Mouse (Mus musculus): Measurements from ENCODE around the gene Sertm1. TPM values are rescaled to one million over a fixed set of nuclear protein-coding genes. Genes with fewer than 3 reads are reported as not detected.
A peak's percentile ranks its signal among the peaks of the same experiment; 100 is the strongest.

Gene Sertm1
- 1.7 and 1.9 TPM in 2 replicates for polyA plus RNA-seq (2015; fragmentation: Nextera tagmentation; extraction: Ambion mirVana)

GRCm38 (mm10) chr3:54915643-54916071 is at the start of gene Sertm1:
Gene Sertm1 (minus strand): TSS chr3:54915887.
- no peaks in the 10 kb centered on the region for H3K36me3 ChIP-seq (ENCODE audit: control insufficient read depth, insufficient read depth, low read length)
- peak within 1 kb of the TSS; percentile 71 for H3K4me3 ChIP-seq (ENCODE audit: low read length)
- under 1% methylated on average over 35 of the region's 38 CpGs for WGBS
- H3K9ac ChIP-seq (ENCODE audit: low read depth, low read length): peak within 1 kb of the TSS; percentile 75
- no peak within 1 kb of the TSS for H3K27ac ChIP-seq (ENCODE audit: low read depth, low read length)
- no peaks in the 10 kb centered on the region for H3K9me3 ChIP-seq (ENCODE audit: control insufficient read depth, low read length)
- peaks cover 7% of the 10 kb centered on the region for H3K4me1 ChIP-seq (ENCODE audit: control insufficient read depth, insufficient read depth, low read depth, low read length)
- peak; percentile 99 for ATAC-seq
- no peaks in the 10 kb centered on the region; the same call in 1 of the 2 replicates for H3K27me3 ChIP-seq (replicated peaks; ENCODE audit: control insufficient read depth, insufficient read depth, low read length)
- peak within 1 kb of the TSS; percentile 97 for H3K4me2 ChIP-seq (ENCODE audit: low read length)

- Histone ChIP-seq H3K4me2 (ENCODE audit: low read length) (no peak overlapping the region), H3K9ac (ENCODE audit: low read depth, low read length) (no peak overlapping the region), H3K36me3 (ENCODE audit: control insufficient read depth, insufficient read depth, low read length) (no peaks in the 10 kb centered on the region), H3K27me3 (replicated peaks; ENCODE audit: control insufficient read depth, insufficient read depth, low read length) (no peaks in the 10 kb centered on the region), H3K27ac (ENCODE audit: low read depth, low read length) (no peak overlapping the region), H3K4me1 (ENCODE audit: control insufficient read depth, insufficient read depth, low read depth, low read length) (no peaks in the 10 kb centered on the region; the same call in 1 of the 2 replicates), H3K4me3 (ENCODE audit: low read length) (no peak overlapping the region), H3K9me3 (ENCODE audit: control insufficient read depth, low read length) (no peaks in the 10 kb centered on the region)
- WGBS: 19% methylated on average over 3 of the region's 3 CpGs
- no peak for ATAC-seq
These were observed 49.3 kb upstream of the Sertm1 start for GRCm38 (mm10) chr3:54964948-54965506.

GRCm38 (mm10) chr3:54943067-54943810 is 27.6 kb upstream of the Sertm1 start:
- Histone ChIP-seq H3K27ac (ENCODE audit: low read depth, low read length) (no peak overlapping the region), H3K9me3 (ENCODE audit: control insufficient read depth, low read length) (no peaks in the 10 kb centered on the region), H3K4me2 (ENCODE audit: low read length) (no peak overlapping the region), H3K36me3 (ENCODE audit: control insufficient read depth, insufficient read depth, low read length) (no peaks in the 10 kb centered on the region), H3K27me3 (replicated peaks; ENCODE audit: control insufficient read depth, insufficient read depth, low read length) (no peaks in the 10 kb centered on the region), H3K4me3 (ENCODE audit: low read length) (no peak overlapping the region), H3K4me1 (ENCODE audit: control insufficient read depth, insufficient read depth, low read depth, low read length) (no peaks in the 10 kb centered on the region), H3K9ac (ENCODE audit: low read depth, low read length) (no peak overlapping the region)
- ATAC-seq: peak; percentile 50; the same call in 1 of the 2 replicates
- WGBS: 55% methylated on average over 6 of the region's 6 CpGs

GRCm38 (mm10) chr3:54934535-54934934 is 18.8 kb upstream of the Sertm1 start:
- Histone ChIP-seq H3K4me1 (ENCODE audit: control insufficient read depth, insufficient read depth, low read depth, low read length) (no peaks in the 10 kb centered on the region), H3K27ac (ENCODE audit: low read depth, low read length) (no peak overlapping the region), H3K36me3 (ENCODE audit: control insufficient read depth, insufficient read depth, low read length) (no peaks in the 10 kb centered on the region), H3K4me2 (ENCODE audit: low read length) (no peak overlapping the region), H3K9ac (ENCODE audit: low read depth, low read length) (no peak overlapping the region), H3K9me3 (ENCODE audit: control insufficient read depth, low read length) (no peaks in the 10 kb centered on the region), H3K27me3 (replicated peaks; ENCODE audit: control insufficient read depth, insufficient read depth, low read length) (no peaks in the 10 kb centered on the region), H3K4me3 (ENCODE audit: low read length) (no peak overlapping the region)
- no peak for ATAC-seq
- 76% methylated on average over 4 of the region's 4 CpGs for WGBS

GRCm38 (mm10) chr3:54932599-54932998 is 16.9 kb upstream of the Sertm1 start:
- Histone ChIP-seq H3K4me1 (ENCODE audit: control insufficient read depth, insufficient read depth, low read depth, low read length) (no peaks in the 10 kb centered on the region), H3K4me3 (ENCODE audit: low read length) (no peak overlapping the region), H3K9me3 (ENCODE audit: control insufficient read depth, low read length) (no peaks in the 10 kb centered on the region), H3K4me2 (ENCODE audit: low read length) (no peak overlapping the region), H3K36me3 (ENCODE audit: control insufficient read depth, insufficient read depth, low read length) (no peaks in the 10 kb centered on the region), H3K27me3 (replicated peaks; ENCODE audit: control insufficient read depth, insufficient read depth, low read length) (no peaks in the 10 kb centered on the region), H3K9ac (ENCODE audit: low read depth, low read length) (no peak overlapping the region), H3K27ac (ENCODE audit: low read depth, low read length) (no peak overlapping the region)
- no peak for ATAC-seq
- WGBS: 97% methylated on average over 4 of the region's 4 CpGs

GRCm38 (mm10) chr3:54920425-54920824 is 4.7 kb upstream of the Sertm1 start:
- 62% methylated on average over 3 of the region's 3 CpGs for WGBS
- H3K4me1 ChIP-seq (ENCODE audit: control insufficient read depth, insufficient read depth, low read depth, low read length): peaks cover 1% of the 10 kb centered on the region; the same call in 1 of the 2 replicates
- H3K9me3 ChIP-seq (ENCODE audit: control insufficient read depth, low read length): no peaks in the 10 kb centered on the region
- no peak overlapping the region for H3K9ac ChIP-seq (ENCODE audit: low read depth, low read length)
- H3K4me2 ChIP-seq (ENCODE audit: low read length): no peak overlapping the region
- H3K27me3 ChIP-seq (replicated peaks; ENCODE audit: control insufficient read depth, insufficient read depth, low read length): no peaks in the 10 kb centered on the region
- no peak for ATAC-seq
- H3K4me3 ChIP-seq (ENCODE audit: low read length): no peak overlapping the region
- H3K27ac ChIP-seq (ENCODE audit: low read depth, low read length): no peak overlapping the region
- H3K36me3 ChIP-seq (ENCODE audit: control insufficient read depth, insufficient read depth, low read length): no peaks in the 10 kb centered on the region

- Histone ChIP-seq H3K27me3 (replicated peaks; ENCODE audit: control insufficient read depth, insufficient read depth, low read length) (no peaks in the 10 kb centered on the region; the same call in 1 of the 2 replicates), H3K36me3 (ENCODE audit: control insufficient read depth, insufficient read depth, low read length) (no peaks in the 10 kb centered on the region), H3K27ac (ENCODE audit: low read depth, low read length) (no peak overlapping the region), H3K4me3 (ENCODE audit: low read length) (peak overlapping the region; percentile 71), H3K9ac (ENCODE audit: low read depth, low read length) (peak overlapping the region; percentile 75), H3K9me3 (ENCODE audit: control insufficient read depth, low read length) (no peaks in the 10 kb centered on the region), H3K4me2 (ENCODE audit: low read length) (peak overlapping the region; percentile 97), H3K4me1 (ENCODE audit: control insufficient read depth, insufficient read depth, low read depth, low read length) (peaks cover 7% of the 10 kb centered on the region)
- 3% methylated on average over 31 of the region's 31 CpGs for WGBS
- peak; percentile 34 for ATAC-seq
These were observed 643 bp downstream of the Sertm1 start for GRCm38 (mm10) chr3:54914845-54915642.

GRCm38 (mm10) chr3:54908878-54909277 is 6.8 kb downstream of the Sertm1 start:
- Histone ChIP-seq H3K36me3 (ENCODE audit: control insufficient read depth, insufficient read depth, low read length) (no peaks in the 10 kb centered on the region), H3K9me3 (ENCODE audit: control insufficient read depth, low read length) (no peaks in the 10 kb centered on the region), H3K9ac (ENCODE audit: low read depth, low read length) (no peak overlapping the region), H3K4me3 (ENCODE audit: low read length) (no peak overlapping the region), H3K4me2 (ENCODE audit: low read length) (no peak overlapping the region), H3K4me1 (ENCODE audit: control insufficient read depth, insufficient read depth, low read depth, low read length) (no peaks in the 10 kb centered on the region), H3K27me3 (replicated peaks; ENCODE audit: control insufficient read depth, insufficient read depth, low read length) (no peaks in the 10 kb centered on the region), H3K27ac (ENCODE audit: low read depth, low read length) (no peak overlapping the region)
- no peak for ATAC-seq
- 80% methylated on average over 1 of the region's 1 CpGs for WGBS

GRCm38 (mm10) chr3:54897974-54898373 is 17.7 kb downstream of the Sertm1 start:
- no peak overlapping the region for H3K4me3 ChIP-seq (ENCODE audit: low read length)
- H3K9ac ChIP-seq (ENCODE audit: low read depth, low read length): no peak overlapping the region
- no peak for ATAC-seq
- no peaks in the 10 kb centered on the region for H3K4me1 ChIP-seq (ENCODE audit: control insufficient read depth, insufficient read depth, low read depth, low read length)
- H3K4me2 ChIP-seq (ENCODE audit: low read length): no peak overlapping the region
- H3K27me3 ChIP-seq (replicated peaks; ENCODE audit: control insufficient read depth, insufficient read depth, low read length): no peaks in the 10 kb centered on the region
- no peaks in the 10 kb centered on the region for H3K9me3 ChIP-seq (ENCODE audit: control insufficient read depth, low read length)
- 79% methylated on average over 10 of the region's 10 CpGs for WGBS
- H3K27ac ChIP-seq (ENCODE audit: low read depth, low read length): no peak overlapping the region
- H3K36me3 ChIP-seq (ENCODE audit: control insufficient read depth, insufficient read depth, low read length): no peaks in the 10 kb centered on the region

Measured in hindbrain, embryonic 16.5 days (tissue).